Mouse (Mus musculus) embryonic fibroblast, embryonic 13.5 days (primary cell): ENCODE data around the gene Cfap97d2. TPM values are rescaled to one million over a fixed set of nuclear protein-coding genes. Genes with fewer than 3 reads are reported as not detected.

ENCODE experiments used
- H3K27ac ChIP-seq: 2 replicates; pipeline ENCODE4 v1.5.1; 2012; ENCODE audit warnings: low read length, control low read depth, inconsistent platforms; ENCODE audit not compliant: insufficient read depth
- H3K4me1 ChIP-seq: 2 replicates; pipeline ENCODE4 v1.6.1; 2011; ENCODE audit warnings: low read length; ENCODE audit not compliant: control insufficient read depth, insufficient read depth
- H3K4me3 ChIP-seq: 2 replicates; pipeline ENCODE4 v1.5.1; 2011; ENCODE audit warnings: mild to moderate bottlenecking, control low read depth, low read length; ENCODE audit not compliant: insufficient read depth
- CTCF ChIP-seq: IDR thresholded peaks from 2 replicates; pipeline ENCODE4 v1.5.1; 2011; ENCODE audit warnings: mild to moderate bottlenecking, control low read depth, low read length, moderate library complexity, borderline replicate concordance; ENCODE audit not compliant: insufficient read depth
- POLR2A ChIP-seq: IDR thresholded peaks from 2 replicates; pipeline ENCODE4 v1.6.1; 2011; ENCODE audit warnings: low read depth, mild to moderate bottlenecking, control low read depth, low read length, moderate library complexity
- polyA plus RNA-seq: library from polyadenylated mRNA; stranded (reverse); fragments of >200 nt; gene quantifications from 2 replicates; pipeline ENCODE4 v1.2.4, GENCODE M21; 2011; ENCODE audit warnings: low read depth; ENCODE audit not compliant: missing spikeins, insufficient read length

Gene Cfap97d2
- polyA plus RNA-seq, 1 experiment: not detected

- Histone ChIP-seq H3K4me3 (no peak overlapping the region), H3K27ac (no peak overlapping the region), H3K4me1 (no peaks in the 10 kb centered on the region; the same call in 1 of the 2 replicates)
- TF ChIP-seq CTCF (no peak), POLR2A (no peak)
These were observed 8.0 kb upstream of the Cfap97d2 start for GRCm38 (mm10) chr8:13697681-13698080.

- no peak overlapping the region for H3K27ac ChIP-seq
- no peaks in the 10 kb centered on the region; the same call in 1 of the 2 replicates for H3K4me1 ChIP-seq
- no peak overlapping the region for H3K4me3 ChIP-seq
- no peak for TF ChIP-seq POLR2A
- no peak for TF ChIP-seq CTCF
These were observed 7.4 kb upstream of the Cfap97d2 start for GRCm38 (mm10) chr8:13698281-13698680.

GRCm38 (mm10) chr8:13699323-13699949, 6.3 kb upstream of the Cfap97d2 start:
- TF ChIP-seq CTCF: no peak
- TF ChIP-seq POLR2A: no peak
- Histone ChIP-seq H3K4me1 (no peaks in the 10 kb centered on the region; the same call in 1 of the 2 replicates), H3K27ac (no peak overlapping the region), H3K4me3 (no peak overlapping the region)

GRCm38 (mm10) chr8:13702755-13703154, 2.9 kb upstream of the Cfap97d2 start:
- TF ChIP-seq POLR2A: no peak
- TF ChIP-seq CTCF: no peak
- Histone ChIP-seq H3K27ac (no peak overlapping the region), H3K4me1 (no peaks in the 10 kb centered on the region), H3K4me3 (no peak overlapping the region)

GRCm38 (mm10) chr8:13703756-13704155, 1.9 kb upstream of the Cfap97d2 start:
- Histone ChIP-seq H3K4me1 (no peaks in the 10 kb centered on the region), H3K4me3 (no peak overlapping the region), H3K27ac (no peak overlapping the region)
- TF ChIP-seq POLR2A (no peak), CTCF (no peak)

GRCm38 (mm10) chr8:13704301-13704700, 1.4 kb upstream of the Cfap97d2 start:
- Histone ChIP-seq H3K4me3 (no peak overlapping the region), H3K4me1 (no peaks in the 10 kb centered on the region), H3K27ac (no peak overlapping the region)
- TF ChIP-seq POLR2A: no peak
- TF ChIP-seq CTCF: no peak

- Histone ChIP-seq H3K27ac (no peak overlapping the region), H3K4me3 (no peak overlapping the region), H3K4me1 (no peaks in the 10 kb centered on the region)
- TF ChIP-seq POLR2A (no peak), CTCF (no peak)
These were observed 1.2 kb downstream of the Cfap97d2 start for GRCm38 (mm10) chr8:13706918-13707317.

- Histone ChIP-seq H3K4me3 (no peak overlapping the region), H3K4me1 (no peaks in the 10 kb centered on the region), H3K27ac (no peak overlapping the region)
- no peak for TF ChIP-seq CTCF
- no peak for TF ChIP-seq POLR2A
These were observed 2.8 kb downstream of the Cfap97d2 start for GRCm38 (mm10) chr8:13708514-13708913.

- Histone ChIP-seq H3K27ac (no peak overlapping the region), H3K4me3 (no peak overlapping the region), H3K4me1 (no peaks in the 10 kb centered on the region)
- TF ChIP-seq POLR2A (no peak), CTCF (no peak)
These were observed 13.3 kb downstream of the Cfap97d2 start for GRCm38 (mm10) chr8:13718980-13719379.

- Histone ChIP-seq H3K27ac (no peak overlapping the region), H3K4me1 (no peaks in the 10 kb centered on the region), H3K4me3 (no peak overlapping the region)
- no peak for TF ChIP-seq CTCF
- no peak for TF ChIP-seq POLR2A
These were observed 20.0 kb downstream of the Cfap97d2 start for GRCm38 (mm10) chr8:13725722-13726121.

GRCm38 (mm10) chr8:13727469-13728094, 21.9 kb downstream of the Cfap97d2 start:
- H3K27ac ChIP-seq: no peak overlapping the region
- no peaks in the 10 kb centered on the region for H3K4me1 ChIP-seq
- TF ChIP-seq POLR2A (no peak), CTCF (no peak)
- no peak overlapping the region for H3K4me3 ChIP-seq
